Mouse (Mus musculus) brain, embryonic 14.5 days (tissue): ENCODE measurements around the gene Lrrc37a. TPM values are rescaled to one million over a fixed set of nuclear protein-coding genes. Genes with fewer than 3 reads are reported as not detected.
A peak's percentile ranks its signal among the peaks of the same experiment; 100 is the strongest.
"Not testable (repeated sequence)": the region's sequence is repeated elsewhere in the genome, so short reads cannot be mapped to it uniquely, and the experiment has no call there.

Experiments
- DNase-seq: peaks from one replicate; pipeline ENCODE4 v3.0.0-alpha.2; 2011; ENCODE audit warnings: low read depth
- CTCF ChIP-seq: fragments of 200-500 bp; IDR thresholded peaks from 2 replicates; pipeline ENCODE4 v1.5.1; 2012; ENCODE audit warnings: inconsistent platforms, mild to moderate bottlenecking, moderate library complexity, borderline replicate concordance; ENCODE audit not compliant: insufficient read depth, insufficient read length; ENCODE audit errors: extremely low read depth
- POLR2A ChIP-seq: fragments of 200-500 bp; IDR thresholded peaks from 2 replicates; pipeline ENCODE4 v1.6.1; 2012; ENCODE audit warnings: mild to moderate bottlenecking, inconsistent platforms, borderline replicate concordance; ENCODE audit not compliant: poor library complexity, insufficient read depth, insufficient read length, severe bottlenecking; ENCODE audit errors: extremely low read depth
- polyA plus RNA-seq: library from polyadenylated mRNA; depleted of rRNA; stranded (reverse); fragments of >200 nt; gene quantifications from 2 replicates; pipeline ENCODE4 v1.2.3, GENCODE M21; 2012; rRNA removed

Lrrc37a gene
- polyA plus RNA-seq, 1 experiment: not detected

DNA sequence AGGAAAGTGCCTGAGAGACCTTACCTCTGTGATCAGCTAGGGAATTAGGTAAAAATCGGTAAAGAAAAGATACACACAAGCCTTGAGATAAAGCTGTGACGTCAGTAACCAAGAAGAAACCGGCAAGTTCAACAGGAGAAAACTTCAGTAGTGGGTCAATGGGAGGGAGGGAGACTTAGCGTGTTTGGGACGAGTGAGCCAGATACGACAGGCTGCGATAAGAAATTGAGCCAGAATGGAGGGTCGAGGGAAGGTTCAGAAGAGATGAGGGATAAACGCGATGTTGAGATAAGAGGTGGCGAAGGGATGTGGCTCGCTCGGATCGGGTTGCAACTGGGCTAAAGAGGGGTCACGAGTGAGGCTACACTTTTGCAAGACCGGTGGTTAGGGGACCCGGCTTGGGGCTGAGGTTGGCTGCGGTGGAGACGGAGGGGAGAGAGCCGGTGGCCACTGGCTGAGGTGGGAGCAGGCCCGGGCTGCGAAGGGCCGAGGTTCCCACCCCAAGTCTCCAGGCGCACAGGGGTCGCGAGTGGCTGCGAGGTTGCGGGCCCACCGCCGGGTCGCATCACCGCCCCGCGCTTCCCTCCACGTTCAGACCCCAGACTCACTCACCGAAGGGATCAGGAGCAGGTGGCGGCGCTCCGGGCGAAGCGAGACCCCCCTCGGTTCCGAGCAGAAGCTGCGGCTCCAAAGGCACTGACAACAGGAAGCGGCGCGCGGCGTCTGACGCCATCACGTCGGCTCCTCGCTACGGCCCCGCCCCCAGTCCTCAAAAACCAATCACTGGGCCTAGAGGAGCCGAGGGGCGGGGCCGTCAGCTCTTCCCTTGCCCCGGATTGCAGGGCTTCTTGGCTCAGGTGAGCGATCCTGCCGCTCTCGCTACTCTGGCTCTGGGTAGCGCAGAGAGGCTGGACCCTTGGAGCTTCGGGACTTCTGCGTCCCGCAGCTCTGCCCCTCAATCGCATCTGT, 92.1 kb downstream of the Lrrc37a start, which contains the start of gene Plekhm1:
TSS of gene Plekhm1 (minus strand) at position 707 of the 969 bp plus-strand sequence.
- DNase-seq: peak; percentile 98
- 0 out of 2 replicates have a peak, but pooled peaks have one; percentile 41 for TF ChIP-seq POLR2A
- TF ChIP-seq CTCF: no peak

GRCm38 (mm10) chr11:103411301-103411700, 93.1 kb downstream of the Lrrc37a start:
- TF ChIP-seq CTCF (no peak), POLR2A (no peak)
- DNase-seq: no peak

DNA sequence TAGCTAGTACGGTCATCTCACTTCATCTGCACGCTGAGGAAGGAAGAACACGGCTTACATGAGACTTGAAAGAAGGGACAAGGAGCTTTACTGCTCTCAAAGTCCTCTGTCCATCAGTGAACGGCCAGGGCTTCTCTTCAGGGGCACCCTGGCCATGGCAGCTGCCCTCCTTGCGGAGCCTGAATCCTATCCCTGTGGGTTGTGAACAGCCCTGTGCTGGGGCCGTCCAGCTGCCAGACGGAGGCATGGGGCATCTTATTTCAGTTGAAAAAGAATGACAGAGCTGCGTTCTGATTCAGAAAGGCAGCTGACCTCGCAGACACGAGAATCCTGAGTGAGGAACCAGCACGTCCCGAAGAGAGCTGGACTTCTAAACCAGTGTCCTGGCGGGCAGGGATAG, 95.5 kb downstream of the Lrrc37a start:
- TF ChIP-seq CTCF (no peak), POLR2A (no peak)
- DNase-seq: no peak

DNA sequence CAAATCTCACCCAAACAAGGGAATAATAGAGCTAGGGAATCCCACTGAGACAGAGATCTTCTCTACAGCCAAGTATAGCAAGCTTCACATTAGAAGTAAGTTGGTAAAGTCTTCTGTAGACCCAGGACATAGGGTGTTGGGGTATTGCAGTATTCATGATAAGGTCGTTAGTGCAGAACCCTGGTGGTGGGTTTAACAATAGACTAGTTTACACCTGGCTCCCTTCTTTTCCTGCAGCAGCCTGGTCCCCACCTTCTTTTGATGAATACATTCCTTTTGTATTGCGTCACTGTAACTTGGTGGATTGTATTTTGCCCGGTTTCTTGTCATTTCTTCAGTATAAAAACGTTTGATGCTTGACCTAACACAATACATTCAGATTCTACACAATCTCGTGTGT, 97.3 kb downstream of the Lrrc37a start:
- DNase-seq: not testable (repeated sequence)

DNA sequence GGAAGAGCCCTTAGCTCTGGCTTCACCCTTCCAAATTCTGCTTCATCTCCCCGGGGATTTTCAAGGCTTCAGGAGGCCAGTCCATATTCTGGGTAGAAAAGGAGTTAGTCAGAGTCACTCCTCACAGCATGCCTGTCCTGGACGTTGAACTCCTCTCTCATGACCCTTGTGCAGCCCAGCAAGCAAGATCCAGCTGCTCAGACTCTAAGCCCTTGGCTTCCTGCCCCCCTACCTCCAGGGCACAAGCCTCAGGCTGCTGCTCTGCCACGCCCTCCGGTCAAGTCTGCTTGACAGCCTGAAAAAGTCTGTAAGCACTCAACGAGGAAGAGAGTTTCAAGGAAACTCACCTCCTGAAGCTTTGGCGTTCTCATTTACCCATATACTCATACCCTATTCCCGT, 97.8 kb downstream of the Lrrc37a start:
- DNase-seq: no peak
- TF ChIP-seq POLR2A (no peak), CTCF (no peak)

DNA sequence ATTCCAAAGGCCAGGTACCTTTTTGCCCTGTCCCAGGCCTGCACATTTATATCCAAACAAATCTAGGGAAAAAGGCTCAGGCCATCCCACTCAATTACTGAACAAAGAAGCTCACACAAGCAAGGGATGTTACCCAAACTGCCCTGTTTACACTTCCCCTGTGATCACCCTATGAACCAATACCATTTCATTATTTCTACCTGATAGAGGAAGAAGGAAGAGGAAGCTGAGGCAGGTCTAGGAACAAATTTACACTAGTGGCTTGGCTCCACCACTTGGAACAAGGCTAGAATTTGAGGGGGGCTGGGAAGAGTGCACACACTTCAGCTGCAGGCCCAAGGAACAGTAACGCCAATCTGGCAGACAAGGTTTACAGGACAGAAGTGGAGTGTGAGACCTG, 98.6 kb downstream of the Lrrc37a start:
- no peak for TF ChIP-seq CTCF
- no peak for TF ChIP-seq POLR2A
- no peak for DNase-seq

- DNase-seq: no peak
- no peak for TF ChIP-seq POLR2A
- no peak for TF ChIP-seq CTCF
Observed at GRCm38 (mm10) chr11:103404618-103405017, 99.8 kb downstream of the Lrrc37a start.

DNA sequence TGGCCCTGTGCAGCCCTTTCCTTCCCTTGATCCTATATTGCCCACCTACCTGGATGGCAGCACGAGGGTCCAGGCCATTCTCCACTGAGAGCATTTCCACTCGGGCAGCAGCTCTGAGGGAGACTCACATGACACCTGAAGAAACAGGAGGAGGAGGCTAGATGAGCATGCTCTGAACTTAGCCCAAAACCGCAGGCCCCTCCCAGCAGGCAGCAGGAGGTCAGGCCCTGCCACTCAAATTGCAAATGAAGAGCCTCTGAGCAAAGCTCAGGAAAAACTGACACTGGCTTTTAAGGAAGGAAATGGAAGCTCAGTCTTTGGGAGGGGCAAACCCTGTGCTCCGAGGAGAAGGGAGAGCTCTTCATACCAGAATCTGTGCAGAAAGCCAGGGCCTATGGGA, 100.6 kb downstream of the Lrrc37a start:
- no peak for DNase-seq
- TF ChIP-seq POLR2A (no peak), CTCF (no peak)

DNA sequence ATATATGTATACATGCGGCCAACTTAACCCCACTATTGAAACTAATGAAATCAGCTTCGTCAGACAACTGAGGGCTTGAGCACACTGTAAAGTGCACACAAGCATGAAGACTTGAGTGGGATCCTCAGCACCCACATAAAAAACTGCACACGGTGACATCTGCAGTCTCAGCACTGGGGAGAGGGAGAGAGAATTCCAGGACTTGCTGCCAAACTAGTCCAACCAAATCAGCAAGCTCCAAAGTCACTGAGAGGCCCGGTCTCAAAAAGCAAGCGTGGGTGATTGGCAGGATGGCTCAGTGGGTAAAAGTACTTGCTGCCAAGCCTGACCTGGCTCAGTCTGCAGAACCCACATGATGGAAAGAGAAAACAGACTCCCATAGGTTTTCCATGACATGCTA, 101.7 kb downstream of the Lrrc37a start:
- TF ChIP-seq CTCF (no peak), POLR2A (no peak)
- no peak for DNase-seq

- TF ChIP-seq CTCF (peak; percentile 69), POLR2A (no peak)
- peak; percentile 19 for DNase-seq
Observed at GRCm38 (mm10) chr11:103402198-103402597, 102.2 kb downstream of the Lrrc37a start.

Other genes with a start within 250 kb of the Lrrc37a start
- 4.6 and 6.3 TPM in 2 replicates for gene Map3k14, start 237.1 kb downstream of the Lrrc37a start, polyA plus RNA-seq
- 6.7 and 7.0 TPM in 2 replicates for gene Arhgap27, start 140.9 kb downstream of the Lrrc37a start, polyA plus RNA-seq
- 16.9 and 17.4 TPM in 2 replicates for gene Plekhm1, start 91.9 kb downstream of the Lrrc37a start, polyA plus RNA-seq
- gene Gm884, start 116.5 kb upstream of the Lrrc37a start, polyA plus RNA-seq: not detected in 2 replicates
- gene Lyzl6, start 134.3 kb upstream of the Lrrc37a start, polyA plus RNA-seq: not detected in 2 replicates
- 0.89 and 3.0 TPM in 2 replicates for gene Rprml, start 145.0 kb upstream of the Lrrc37a start, polyA plus RNA-seq
- gene Gosr2, start 193.3 kb upstream of the Lrrc37a start, polyA plus RNA-seq: 98.0 and 108 TPM in 2 replicates
- 0.34 and 0.56 TPM in 2 replicates for gene Wnt9b, start 245.2 kb upstream of the Lrrc37a start, polyA plus RNA-seq